Mouse (Mus musculus) MEL (cell line): ENCODE measurements at regions not wholly inside any gene's neighbourhood (a gene's known extent, or its start where the extent isn't known, plus 50 kb on each side); places are given as distances from the start of the nearest gene placed in this dataset.

ENCODE experiments used
- DNase-seq: peaks from one replicate; pipeline ENCODE4 v3.0.0; 2011; ENCODE audit warnings: low read depth, low spot score
- H3K27ac ChIP-seq: 2 replicates; pipeline ENCODE4 v1.5.1; 2012; ENCODE audit warnings: low read depth, mild to moderate bottlenecking, control low read depth, low read length, moderate library complexity; ENCODE audit not compliant: control insufficient read depth
- H3K27me3 ChIP-seq, 2 experiments: fragments of 150-350 bp in 1 of 2; sonication (generic) in 1 of 2; 2 replicates each; pipeline ENCODE4 v1.6.1; 2012; ENCODE audit warnings: low read length in 2 of 2, mild to moderate bottlenecking in 2 of 2, improper control_type of control experiment in 1 of 2, moderate library complexity in 1 of 2; ENCODE audit not compliant: insufficient read depth in 2 of 2, control insufficient read depth in 1 of 2
- H3K36me3 ChIP-seq, 2 experiments: 2 replicates each; pipeline ENCODE4 v1.6.1; 2012 to 2014; ENCODE audit warnings: low read length in 2 of 2, improper control_type of control experiment in 1 of 2, inconsistent platforms in 1 of 2, mild to moderate bottlenecking in 1 of 2; ENCODE audit not compliant: insufficient read depth in 2 of 2, control insufficient read depth in 1 of 2
- H3K4me1 ChIP-seq, 2 experiments: fragments of 150-350 bp in 1 of 2; sonication (generic) in 1 of 2; 2 replicates each; pipeline ENCODE4 v1.6.1; 2012; ENCODE audit warnings: low read length in 2 of 2, improper control_type of control experiment in 1 of 2, mild to moderate bottlenecking in 1 of 2; ENCODE audit not compliant: insufficient read depth in 2 of 2, control insufficient read depth in 1 of 2
- H3K4me3 ChIP-seq, 2 experiments: fragments of 150-350 bp in 1 of 2; sonication (generic) in 1 of 2; 2 replicates each; pipeline ENCODE4 v1.5.1; 2012; ENCODE audit warnings: low read depth in 2 of 2, low read length in 2 of 2, mild to moderate bottlenecking in 2 of 2, moderate library complexity in 2 of 2, control low read depth in 1 of 2, improper control_type of control experiment in 1 of 2; ENCODE audit not compliant: control insufficient read depth in 1 of 2, insufficient read depth in 1 of 2
- H3K79me2 ChIP-seq: 2 replicates; pipeline ENCODE4 v1.6.1; 2012; ENCODE audit warnings: mild to moderate bottlenecking, low read length, moderate library complexity; ENCODE audit not compliant: control insufficient read depth, poor library complexity, insufficient read depth
- H3K9ac ChIP-seq: 2 replicates; pipeline ENCODE4 v1.6.1; 2012; ENCODE audit warnings: low read depth, mild to moderate bottlenecking, control low read depth, low read length, moderate library complexity; ENCODE audit not compliant: control insufficient read depth, poor library complexity, severe bottlenecking
- H3K9me3 ChIP-seq: fragments of 150-350 bp; sonication (generic); replicated peaks from 2 replicates; pipeline ENCODE4 v1.6.1; 2012; ENCODE audit warnings: mild to moderate bottlenecking, low read length, improper control_type of control experiment, moderate library complexity; ENCODE audit not compliant: insufficient read depth
- CTCF ChIP-seq, 3 experiments: IDR thresholded peaks in 2 of 3; conservative IDR thresholded peaks in 1 of 3; 2 replicates each; pipeline ENCODE4 v1.5.1; 2011 to 2012; ENCODE audit warnings: low read length in 3 of 3, low read depth in 2 of 3, mild to moderate bottlenecking in 2 of 3, improper control_type of control experiment in 1 of 3, inconsistent platforms in 1 of 3, mixed read lengths in 1 of 3, moderate library complexity in 1 of 3; ENCODE audit not compliant: control insufficient read depth in 1 of 3, insufficient read depth in 1 of 3, poor library complexity in 1 of 3, severe bottlenecking in 1 of 3
- ELF1 ChIP-seq: IDR thresholded peaks from 2 replicates; pipeline ENCODE4 v1.6.1; 2014; ENCODE audit warnings: low read depth, mild to moderate bottlenecking, inconsistent platforms, low read length, improper control_type of control experiment, moderate library complexity
- MAFK ChIP-seq: IDR thresholded peaks from 2 replicates; pipeline ENCODE4 v1.6.1; 2011; ENCODE audit warnings: low read depth, mild to moderate bottlenecking, low read length, improper control_type of control experiment, borderline replicate concordance
- MAX ChIP-seq: IDR thresholded peaks from 2 replicates; pipeline ENCODE4 v1.6.1; 2011; ENCODE audit warnings: low read length, improper control_type of control experiment
- MAZ ChIP-seq: IDR thresholded peaks from 2 replicates; pipeline ENCODE4 v1.6.1; 2012; ENCODE audit warnings: low read depth, mild to moderate bottlenecking, inconsistent platforms, low read length, improper control_type of control experiment
- MEF2A ChIP-seq: IDR thresholded peaks from 2 replicates; pipeline ENCODE4 v1.6.1; 2014; ENCODE audit warnings: low read depth, mild to moderate bottlenecking, inconsistent platforms, low read length, improper control_type of control experiment; ENCODE audit not compliant: poor library complexity, insufficient replicate concordance, severe bottlenecking; ENCODE audit errors: extremely low read depth
- MYC ChIP-seq: IDR thresholded peaks from 2 replicates; pipeline ENCODE4 v1.6.1; 2011; ENCODE audit warnings: low read depth, mild to moderate bottlenecking, low read length, improper control_type of control experiment, moderate library complexity
- NELFE ChIP-seq: IDR thresholded peaks from 2 replicates; pipeline ENCODE4 v1.6.1; 2011; ENCODE audit warnings: low read depth, low read length, improper control_type of control experiment
- NRF1 ChIP-seq: IDR thresholded peaks from 2 replicates; pipeline ENCODE4 v1.6.1; 2014; ENCODE audit warnings: low read depth, mild to moderate bottlenecking, inconsistent platforms, low read length, improper control_type of control experiment, moderate library complexity; ENCODE audit not compliant: poor library complexity, insufficient read depth, severe bottlenecking
- POLR2AphosphoS2 ChIP-seq: IDR thresholded peaks from 2 replicates; pipeline ENCODE4 v1.6.1; 2011; ENCODE audit warnings: low read length, improper control_type of control experiment
- SIN3A ChIP-seq: IDR thresholded peaks from 2 replicates; pipeline ENCODE4 v1.6.1; 2012; ENCODE audit warnings: low read length, improper control_type of control experiment, inconsistent platforms
- TBP ChIP-seq: IDR thresholded peaks from 2 replicates; pipeline ENCODE4 v1.8.0; 2011; ENCODE audit warnings: low read depth, low read length, improper control_type of control experiment
- TCF12 ChIP-seq: IDR thresholded peaks from 2 replicates; pipeline ENCODE4 v1.6.1; 2014; ENCODE audit warnings: low read depth, mild to moderate bottlenecking, inconsistent platforms, low read length, improper control_type of control experiment, moderate library complexity
- USF1 ChIP-seq: IDR thresholded peaks from 2 replicates; pipeline ENCODE4 v1.6.1; 2014; ENCODE audit warnings: low read depth, mild to moderate bottlenecking, inconsistent platforms, low read length, improper control_type of control experiment, moderate library complexity
- ZKSCAN1 ChIP-seq: IDR thresholded peaks from 2 replicates; pipeline ENCODE4 v1.6.1; 2012; ENCODE audit warnings: low read depth, mild to moderate bottlenecking, inconsistent platforms, low read length, improper control_type of control experiment, moderate library complexity
- ZNF384 ChIP-seq: IDR thresholded peaks from 2 replicates; pipeline ENCODE4 v1.6.1; 2012; ENCODE audit warnings: low read depth, mild to moderate bottlenecking, inconsistent platforms, low read length, improper control_type of control experiment

DNA sequence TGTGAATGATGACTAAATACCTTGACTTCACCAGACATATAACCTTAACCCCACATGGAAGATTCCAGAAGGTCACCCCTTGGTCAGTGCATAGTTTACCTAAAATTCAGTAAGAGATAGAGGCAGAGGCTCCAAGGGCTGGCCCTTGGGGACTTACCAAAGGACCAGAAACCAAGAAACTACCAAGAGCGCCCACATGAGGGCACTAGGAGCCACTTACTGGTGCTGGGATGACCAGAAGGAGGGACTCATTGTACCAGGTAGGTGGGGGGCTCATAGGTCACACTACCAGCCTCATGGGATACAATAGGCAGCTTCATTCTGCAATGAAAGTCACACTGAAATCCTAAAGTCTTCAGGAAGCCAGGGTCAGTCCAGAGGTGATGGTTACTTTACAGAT is 201.4 kb upstream of the Fam19a5 start:
- no peaks in the 10 kb centered on the region for H3K4me1 ChIP-seq
- no peak overlapping the region for H3K27ac ChIP-seq
- H3K4me3 ChIP-seq = no peak overlapping the region
- no peaks in the 10 kb centered on the region for H3K27me3 ChIP-seq
- TF ChIP-seq MAX (no peak), MEF2A (no peak)
- no peaks in the 10 kb centered on the region for H3K9me3 ChIP-seq
- DNase-seq = no peak
- H3K36me3 ChIP-seq = no peaks in the 10 kb centered on the region
- H3K9ac ChIP-seq = no peak overlapping the region
- H3K79me2 ChIP-seq = no peaks in the 10 kb centered on the region

DNA sequence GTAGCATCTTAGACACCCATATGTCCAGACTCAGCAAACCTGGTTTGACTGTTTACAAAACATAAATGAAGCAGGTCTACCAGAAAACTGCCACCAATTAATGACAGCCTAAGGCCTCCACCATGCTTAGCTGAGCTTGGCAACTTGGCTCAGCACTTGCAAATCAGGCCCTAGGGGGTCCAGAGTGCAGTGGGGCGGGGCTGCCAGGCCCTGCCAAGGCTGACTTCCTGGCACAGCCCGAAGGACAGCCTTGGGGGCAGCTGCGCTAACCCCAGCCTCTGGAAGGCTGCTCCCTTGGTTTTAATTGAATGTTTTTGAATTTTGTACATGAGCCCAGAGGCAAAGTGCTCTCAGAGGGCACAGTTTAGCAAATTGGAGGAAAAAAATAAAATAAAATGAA is 198.3 kb upstream of the Fam19a5 start:
- DNase-seq = no peak
- Histone ChIP-seq H3K79me2 (no peaks in the 10 kb centered on the region), H3K27ac (no peak overlapping the region), H3K27me3 (no peaks in the 10 kb centered on the region), H3K9me3 (no peaks in the 10 kb centered on the region), H3K4me3 (no peak overlapping the region), H3K9ac (no peak overlapping the region), H3K4me1 (no peaks in the 10 kb centered on the region), H3K36me3 (no peaks in the 10 kb centered on the region)
- TF ChIP-seq TCF12 (no peak), TBP (no peak), SIN3A (no peak), USF1 (no peak), NELFE (no peak), MAZ (no peak), MAFK (no peak), ZKSCAN1 (no peak), MAX (no peak), MYC (no peak), POLR2AphosphoS2 (no peak), CTCF (IDR thresholded peaks at IDR 0.05 in 2 of 3, conservative IDR thresholded peaks at IDR 0.05 in 1 of 3; ENCODE audit: control insufficient read depth in 1 of 3, insufficient read depth in 1 of 3, low read depth in 2 of 3, low read length in 3 of 3, poor library complexity in 1 of 3, severe bottlenecking in 1 of 3) (no peak), ELF1 (no peak), ZNF384 (no peak), NRF1 (no peak)
